Mouse (Mus musculus) cerebellum, adult 11 months (tissue): ENCODE data around the gene Oca2.

ENCODE experiments used
- DNase-seq: peaks from one replicate; pipeline ENCODE4 v3.0.0; 2022

Gene Oca2

GRCm38 (mm10) chr7:56239543-56239942 is at the start of gene Oca2:
Gene Oca2, plus strand, starts transcription at chr7:56239760.
- no peak for DNase-seq

- DNase-seq = no peak
Observed at GRCm38 (mm10) chr7:56191041-56191440, 48.5 kb upstream of the Oca2 start.

GRCm38 (mm10) chr7:56191661-56192060 is 47.9 kb upstream of the Oca2 start:
- DNase-seq = no peak

GRCm38 (mm10) chr7:56201483-56202218 is 37.9 kb upstream of the Oca2 start:
- no peak for DNase-seq

GRCm38 (mm10) chr7:56202843-56203242 is 36.7 kb upstream of the Oca2 start:
- DNase-seq = no peak

GRCm38 (mm10) chr7:56203286-56203685 is 36.3 kb upstream of the Oca2 start:
- DNase-seq = no peak

- no peak for DNase-seq
Observed at GRCm38 (mm10) chr7:56204877-56205276, 34.7 kb upstream of the Oca2 start.

- no peak for DNase-seq
Observed at GRCm38 (mm10) chr7:56220811-56221210, 18.7 kb upstream of the Oca2 start.

- no peak for DNase-seq
Observed at GRCm38 (mm10) chr7:56235794-56236423, 3.7 kb upstream of the Oca2 start.

GRCm38 (mm10) chr7:56236617-56237016 is 2.9 kb upstream of the Oca2 start:
- DNase-seq = no peak

GRCm38 (mm10) chr7:56254568-56254967 is 15.0 kb downstream of the Oca2 start:
- DNase-seq = no peak

- no peak for DNase-seq
Observed at GRCm38 (mm10) chr7:56257875-56258441, 18.4 kb downstream of the Oca2 start.

- no peak for DNase-seq
Observed at GRCm38 (mm10) chr7:56277506-56277905, 37.9 kb downstream of the Oca2 start.

GRCm38 (mm10) chr7:56291468-56292115 is 52.0 kb downstream of the Oca2 start:
- peak; percentile 35 for DNase-seq

- DNase-seq = no peak
Observed at GRCm38 (mm10) chr7:56304408-56304807, 64.8 kb downstream of the Oca2 start.

GRCm38 (mm10) chr7:56314358-56314757 is 74.8 kb downstream of the Oca2 start:
- DNase-seq = no peak

GRCm38 (mm10) chr7:56315630-56316529 is 76.3 kb downstream of the Oca2 start:
- no peak for DNase-seq

- no peak for DNase-seq
Observed at GRCm38 (mm10) chr7:56327738-56328137, 88.2 kb downstream of the Oca2 start.

- no peak for DNase-seq
Observed at GRCm38 (mm10) chr7:56348528-56348927, 109.0 kb downstream of the Oca2 start.

- no peak for DNase-seq
Observed at GRCm38 (mm10) chr7:56356658-56357342, 117.2 kb downstream of the Oca2 start.

- no peak for DNase-seq
Observed at GRCm38 (mm10) chr7:56381750-56382421, 142.3 kb downstream of the Oca2 start.
